Mouse (Mus musculus): ENCODE results near the gene Trpm6. TPM values are rescaled to one million over a fixed set of nuclear protein-coding genes. Genes with fewer than 3 reads are reported as not detected.

Gene Trpm6
- not detected in 2 replicates for polyA plus RNA-seq (2012; ENCODE audit: low replicate concordance)

GRCm38 (mm10) chr19:18749598-18750339 is at the start of gene Trpm6:
Trpm6 (plus strand) TSS chr19:18749983.

GRCm38 (mm10) chr19:18712866-18713300 is 36.9 kb upstream of the Trpm6 start, which contains the start of gene D030056L22Rik:
D030056L22Rik (plus strand) TSS chr19:18713193.

Other genes with a start within 250 kb of the Trpm6 start
- 349 and 538 TPM in 2 replicates for gene Ostf1, start 118.2 kb upstream of the Trpm6 start, polyA plus RNA-seq (2012; ENCODE audit: low replicate concordance)
- gene Nmrk1, start 118.0 kb upstream of the Trpm6 start, polyA plus RNA-seq (2012; ENCODE audit: low replicate concordance): 1.0 TPM in 2 replicates
- gene Carnmt1, start 79.2 kb upstream of the Trpm6 start, polyA plus RNA-seq (2012; ENCODE audit: low replicate concordance): 7.1 and 7.3 TPM in 2 replicates
- gene D030056L22Rik, start 36.8 kb upstream of the Trpm6 start, polyA plus RNA-seq (2012; ENCODE audit: low replicate concordance): 33.3 and 36.4 TPM in 2 replicates